Mouse (Mus musculus) CH12.LX (cell line): ENCODE measurements at regions not wholly inside any gene's neighbourhood (a gene's known extent, or its start where the extent isn't known, plus 50 kb on each side); places are given as distances from the start of the nearest gene placed in this dataset.

Experiments used
- CTCF ChIP-seq, 2 experiments: IDR thresholded peaks in 1 of 2; conservative IDR thresholded peaks in 1 of 2; 2 replicates each; pipeline ENCODE4 v1.5.1; 2011 to 2012; ENCODE audit warnings: low read depth in 2 of 2, low read length in 2 of 2, improper control_type of control experiment in 1 of 2, inconsistent platforms in 1 of 2, mild to moderate bottlenecking in 1 of 2, moderate library complexity in 1 of 2
- EP300 ChIP-seq: IDR thresholded peaks from 2 replicates; pipeline ENCODE4 v1.6.1; 2011; ENCODE audit warnings: low read length, improper control_type of control experiment
- ZC3H11A ChIP-seq: IDR thresholded peaks from 2 replicates; pipeline ENCODE4 v1.6.1; 2012; ENCODE audit warnings: low read depth, mild to moderate bottlenecking, inconsistent platforms, low read length, improper control_type of control experiment

DNA sequence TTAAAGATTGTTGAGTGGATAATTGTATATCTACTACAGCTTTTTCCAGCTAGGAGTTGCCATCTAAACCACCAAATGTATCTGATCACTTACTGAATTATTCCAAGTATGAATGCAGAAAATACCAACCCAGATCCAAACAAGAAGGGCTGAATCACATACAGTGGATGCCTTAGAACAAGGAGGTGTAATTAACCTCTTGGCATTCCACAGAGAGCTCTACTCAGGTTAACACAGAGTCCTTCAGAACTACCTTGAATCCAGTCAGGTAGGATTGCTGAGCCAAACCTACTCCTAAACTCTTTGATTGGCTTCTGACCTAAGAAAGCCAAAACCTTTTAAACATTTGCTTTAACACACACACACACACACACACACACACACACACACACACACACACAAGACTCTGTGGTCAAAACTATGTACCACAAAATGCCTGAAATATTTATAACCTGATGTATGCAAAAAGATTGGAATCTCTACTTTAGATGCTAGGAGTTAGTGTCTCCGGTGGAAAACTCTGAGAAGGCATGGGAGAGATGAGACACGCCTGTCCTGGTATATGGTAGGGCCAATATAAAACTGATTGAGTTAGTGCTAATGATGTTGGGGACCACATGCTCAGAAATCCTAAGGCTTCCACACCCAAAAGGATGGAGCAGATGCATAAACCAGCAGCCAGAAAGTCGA, 88.4 kb upstream of the 4933415F23Rik start:
- TF ChIP-seq ZC3H11A (no peak), CTCF (conservative IDR thresholded peaks at IDR 0.05 in 1 of 2, IDR thresholded peaks at IDR 0.05 in 1 of 2; ENCODE audit: low read depth in 2 of 2, low read length in 2 of 2) (no peak), EP300 (no peak)
